ENCODE assay signal across 8 mouse cellular contexts in genomic region chr19:55206482-55207138, GRCm38 (mm10). TPM values are rescaled to one million over a fixed set of nuclear protein-coding genes. Genes with fewer than 3 reads are reported as not detected.
DNase-seq lines count a peak whose midpoint lies in the region; ATAC-seq lines count a peak whose summit lies in the region.

No protein-coding gene starts in this region.

- DNase-seq in adrenal gland, postnatal 10 days: peak; percentile 59
- DNase-seq in adrenal gland, postnatal 4 days (ENCODE audit: low spot score in 2 of 2): no peak
- DNase-seq in spleen, postnatal 4 days (ENCODE audit: low spot score in 2 of 2): peak; percentile 55 to 68
- no peak for DNase-seq in spleen, postnatal 14 days (ENCODE audit: low spot score in 2 of 2)
- DNase-seq in kidney, postnatal 4 days: peak; percentile 41 to 55
- peak; percentile 66 for DNase-seq in lung, postnatal 25 days (ENCODE audit: low spot score)
- DNase-seq in right cerebral cortex, postnatal 14 days: peak; percentile 30

- peak; percentile 71; the same call in 1 of the 2 replicates for ATAC-seq in erythroblast, adult 5-6 weeks (replicated peaks; ENCODE audit: low FRiP score, poor library complexity, severe bottlenecking)

RNA-seq across cellular contexts. Expression of gene Tectb, which starts 26.1 kb away (rescaled TPM):
- total RNA-seq in adrenal gland, postnatal 10 days (2021): under 1 TPM; 0.45 to 0.55 TPM
- total RNA-seq in adrenal gland, postnatal 4 days (2021): under 1 TPM; 0.31 to 0.42 TPM
- total RNA-seq in erythroblast, adult 5-6 weeks (2015; ENCODE audit: low replicate concordance): not detected in 2 replicates
- total RNA-seq in erythroblast, adult 5-6 weeks (2017; ENCODE audit: low replicate concordance): not detected in 2 replicates

RNA-seq across cellular contexts. Expression of gene Gucy2g, which starts 34.4 kb away (rescaled TPM):
- not detected for total RNA-seq in adrenal gland, postnatal 10 days (2021)
- under 1 TPM in 1 of 2 experiments, not detected in 1; 0.08 TPM for total RNA-seq in adrenal gland, postnatal 4 days (2021)
- total RNA-seq in erythroblast, adult 5-6 weeks (2015; ENCODE audit: low replicate concordance): 0.58 TPM in 1 of 2 replicates, not detected in the other
- not detected in 2 replicates for total RNA-seq in erythroblast, adult 5-6 weeks (2017; ENCODE audit: low replicate concordance)

RNA-seq across cellular contexts. Expression of gene Acsl5, which starts 45.1 kb away (rescaled TPM):
- 100 to 1,000 TPM in 1 of 2 experiments, 10 to 100 TPM in 1; 89.8 to 143 TPM for total RNA-seq in adrenal gland, postnatal 10 days (2021)
- total RNA-seq in adrenal gland, postnatal 4 days (2021): 10 to 100 TPM; 55.7 to 89.0 TPM
- total RNA-seq in erythroblast, adult 5-6 weeks (2015; ENCODE audit: low replicate concordance): 39.6 and 74.4 TPM in 2 replicates
- total RNA-seq in erythroblast, adult 5-6 weeks (2017; ENCODE audit: low replicate concordance): 27.5 and 31.5 TPM in 2 replicates

Comparison
In these comparisons a context has a peak if more than half of its experiments do, and no peak if none do; other contexts are left out.
1. DNase-seq: peak in adrenal gland, postnatal 10 days (single experiment), spleen, postnatal 4 days (2 of 2), kidney, postnatal 4 days (2 of 2), lung, postnatal 25 days (single experiment) and right cerebral cortex, postnatal 14 days (single experiment); none in adrenal gland, postnatal 4 days (0 of 2) and spleen, postnatal 14 days (0 of 2).